Mouse (Mus musculus): Measurements from ENCODE around the gene Dbndd2. TPM values are rescaled to one million over a fixed set of nuclear protein-coding genes. Genes with fewer than 3 reads are reported as not detected.

Dbndd2 gene
- total RNA-seq, 2 experiments from 2014 or later, result 0.04 to 1.1 TPM

GRCm38 (mm10) chr2:164453047-164453757 lies 32.7 kb upstream of the Dbndd2 start:
- no peak for ATAC-seq (replicated peaks; ENCODE audit: poor library complexity)

DNA sequence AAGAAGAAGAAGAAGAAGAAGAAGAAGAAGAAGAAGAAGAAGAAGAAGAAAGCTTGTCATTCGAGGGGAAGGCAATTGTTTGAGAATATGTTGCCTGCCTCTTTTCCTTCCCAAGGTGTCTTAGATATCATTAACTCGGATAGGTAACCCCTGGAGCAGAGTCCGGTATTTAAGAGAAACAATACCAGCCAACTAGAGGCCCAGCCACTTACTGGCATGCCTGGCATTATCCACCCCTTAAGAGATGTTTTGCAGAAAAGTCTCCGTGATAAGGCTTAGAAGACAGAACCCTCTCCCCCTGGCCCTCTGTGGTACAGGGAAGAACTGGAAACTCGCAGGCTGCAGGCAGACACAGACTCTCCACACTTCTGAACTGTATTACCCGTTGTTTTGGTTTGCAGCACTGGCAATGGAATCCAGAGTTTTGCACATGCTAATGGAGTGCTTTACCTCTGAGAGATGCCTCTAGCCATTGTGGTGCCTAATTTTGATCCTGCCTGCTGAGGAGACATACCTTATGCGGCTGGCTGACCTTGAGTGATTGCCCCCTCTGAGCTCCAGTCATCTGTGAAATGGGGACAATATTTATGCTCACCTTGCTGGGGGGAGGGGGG lies 31.9 kb upstream of the Dbndd2 start:
- ATAC-seq (replicated peaks; ENCODE audit: poor library complexity), result no peak

DNA sequence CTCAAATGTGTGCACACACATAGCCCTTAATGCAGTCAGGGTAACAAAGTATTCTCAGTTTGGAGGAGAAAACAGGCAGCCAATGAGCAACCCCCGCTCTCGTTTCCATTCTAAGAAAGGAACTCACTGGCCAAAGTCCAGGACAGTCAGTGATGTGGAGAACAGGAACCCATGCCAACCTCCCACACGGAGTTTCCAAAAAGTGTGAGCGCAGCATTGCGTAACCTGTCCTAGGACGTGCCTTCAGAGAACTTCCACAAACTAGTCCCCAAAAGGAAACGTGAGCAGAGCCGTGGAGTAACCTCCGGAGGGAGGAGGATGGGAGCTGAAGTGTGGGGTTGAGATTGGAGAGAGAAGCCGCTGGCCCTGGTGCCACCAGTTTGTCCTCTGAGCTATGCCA lies 31.1 kb upstream of the Dbndd2 start:
- ATAC-seq (replicated peaks; ENCODE audit: poor library complexity), result peak; percentile 78

DNA sequence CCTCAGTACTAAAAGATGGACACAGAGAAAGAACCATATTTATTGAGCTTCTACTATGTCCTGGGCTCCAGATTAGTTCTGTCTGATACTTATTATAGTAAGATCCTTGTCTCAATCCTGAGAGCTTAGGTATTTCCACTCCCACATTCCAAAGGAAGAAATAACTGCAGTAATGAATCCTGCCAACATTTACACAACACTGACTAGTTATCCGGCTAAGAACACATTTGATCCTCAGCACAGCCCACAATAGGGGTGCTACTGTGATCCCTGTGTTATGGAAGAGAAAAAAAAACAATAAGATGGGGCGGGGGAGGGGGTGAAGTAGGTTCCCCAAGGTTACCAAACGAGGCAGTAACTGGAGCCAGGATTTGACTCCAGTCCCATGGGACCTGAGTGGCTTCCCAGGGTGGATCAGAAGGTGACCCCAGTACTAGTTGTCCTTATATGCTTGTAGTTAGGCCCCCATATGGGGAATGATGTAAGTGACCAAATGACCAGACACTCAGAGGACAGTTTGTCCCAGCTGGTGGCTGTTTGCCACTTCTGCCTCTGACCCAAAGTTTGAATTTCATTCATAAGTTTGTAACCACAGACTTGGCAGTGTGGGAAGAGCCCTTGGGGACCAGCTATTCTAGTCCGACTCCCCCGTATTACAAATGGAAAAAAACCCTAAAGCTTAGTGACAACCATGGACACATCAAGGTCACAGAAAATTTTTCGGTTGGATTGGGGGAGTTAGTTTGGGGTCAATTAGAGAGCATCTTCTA lies 30.3 kb upstream of the Dbndd2 start:
- ATAC-seq (replicated peaks; ENCODE audit: poor library complexity), result no peak

DNA sequence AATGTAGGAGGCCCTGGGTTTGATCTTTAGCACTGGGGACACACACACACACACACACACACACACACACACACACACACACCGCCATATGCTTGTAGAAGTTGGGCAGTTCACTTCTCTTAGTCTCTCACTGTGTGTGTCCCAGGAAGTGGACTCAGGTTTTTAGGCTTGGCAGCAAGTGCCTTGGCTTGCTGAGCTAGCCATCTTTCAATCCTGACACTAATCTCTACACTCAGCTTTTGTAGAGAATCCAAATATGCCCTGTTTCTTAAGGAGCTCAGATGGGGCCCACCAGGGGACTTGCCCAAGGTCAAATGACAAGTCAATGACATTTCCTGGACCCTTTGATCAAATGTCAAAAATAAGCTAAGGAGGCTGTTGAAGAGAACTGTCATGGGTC lies 29.5 kb upstream of the Dbndd2 start:
- ATAC-seq (replicated peaks; ENCODE audit: poor library complexity), result no peak

- no peak for ATAC-seq (replicated peaks; ENCODE audit: poor library complexity)
Measured at GRCm38 (mm10) chr2:164456864-164457300, 29.0 kb upstream of the Dbndd2 start, which contains the start of gene Sys1. Gene Sys1, plus strand, starts transcription at chr2:164456964.

DNA sequence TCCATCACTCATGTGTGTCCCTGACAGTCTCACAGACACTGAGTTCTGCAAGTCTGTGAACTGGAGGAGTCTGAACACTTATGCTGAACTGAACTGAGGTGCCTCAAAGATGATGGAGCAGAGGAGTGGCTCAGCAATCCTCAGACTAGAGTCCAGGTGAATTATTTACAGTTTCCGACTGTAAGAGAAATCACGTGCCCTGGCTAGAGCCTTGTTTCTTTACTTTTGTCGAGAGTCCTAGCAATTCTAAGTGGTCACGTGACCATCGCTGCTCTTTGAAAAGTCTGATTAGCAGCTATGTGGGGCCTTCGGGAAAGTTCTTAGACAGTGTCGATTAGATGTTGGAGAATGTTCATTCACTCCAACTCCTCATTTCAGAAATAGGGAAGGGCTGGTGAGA lies 28.0 kb upstream of the Dbndd2 start:
- ATAC-seq (replicated peaks; ENCODE audit: poor library complexity), result no peak

DNA sequence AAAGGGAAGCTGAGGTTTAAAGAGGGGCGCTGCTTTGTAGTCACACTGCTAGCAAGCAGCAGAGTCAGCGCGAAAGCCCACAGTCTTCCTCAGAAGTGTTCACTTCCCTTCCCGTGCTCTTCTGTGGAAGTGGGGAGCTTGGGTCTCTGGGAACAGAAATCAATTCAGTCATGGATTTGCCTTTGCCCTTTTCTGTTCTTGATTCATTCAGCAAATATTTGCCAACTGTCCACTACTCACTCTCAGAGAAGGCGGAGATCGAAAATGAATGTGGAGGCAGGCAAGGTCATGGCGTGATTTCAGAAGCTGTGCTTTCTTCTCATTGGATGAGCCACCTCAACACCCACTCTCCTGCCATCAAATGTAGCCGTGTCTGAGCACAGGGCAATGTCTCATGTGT lies 27.4 kb upstream of the Dbndd2 start:
- no peak for ATAC-seq (replicated peaks; ENCODE audit: poor library complexity)

- ATAC-seq (replicated peaks; ENCODE audit: poor library complexity), result peak; percentile 92
Measured at GRCm38 (mm10) chr2:164460745-164461551, 25.0 kb upstream of the Dbndd2 start, which contains the start of gene Gm20458. Gene Gm20458, plus strand, starts transcription at chr2:164460967.

- ATAC-seq (replicated peaks; ENCODE audit: poor library complexity), result no peak
Measured at GRCm38 (mm10) chr2:164465161-164465560, 20.7 kb upstream of the Dbndd2 start.

- ATAC-seq (replicated peaks; ENCODE audit: poor library complexity), result peak; percentile 62
Measured at GRCm38 (mm10) chr2:164466787-164467186, 19.1 kb upstream of the Dbndd2 start.

DNA sequence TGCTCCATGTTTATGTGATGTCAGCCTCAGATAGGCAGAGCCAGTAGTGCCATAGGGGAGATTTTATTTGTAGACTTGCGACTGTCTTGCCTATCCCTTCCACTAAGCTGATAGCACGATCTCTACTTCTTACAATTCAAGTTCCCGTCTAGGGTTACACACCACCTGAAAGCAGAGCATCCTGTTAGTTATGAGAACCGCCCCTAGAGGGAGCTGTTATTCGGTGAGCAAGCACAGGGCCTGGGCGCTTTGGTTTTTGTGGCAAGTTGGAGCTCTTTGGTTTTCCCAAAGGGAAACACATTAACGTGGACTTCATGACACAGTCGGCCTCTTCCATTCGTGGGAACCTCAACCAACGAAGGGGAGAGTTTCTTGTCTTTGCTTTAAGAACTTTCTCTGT lies 15.7 kb upstream of the Dbndd2 start:
- peak; percentile 80 for ATAC-seq (replicated peaks; ENCODE audit: poor library complexity)

DNA sequence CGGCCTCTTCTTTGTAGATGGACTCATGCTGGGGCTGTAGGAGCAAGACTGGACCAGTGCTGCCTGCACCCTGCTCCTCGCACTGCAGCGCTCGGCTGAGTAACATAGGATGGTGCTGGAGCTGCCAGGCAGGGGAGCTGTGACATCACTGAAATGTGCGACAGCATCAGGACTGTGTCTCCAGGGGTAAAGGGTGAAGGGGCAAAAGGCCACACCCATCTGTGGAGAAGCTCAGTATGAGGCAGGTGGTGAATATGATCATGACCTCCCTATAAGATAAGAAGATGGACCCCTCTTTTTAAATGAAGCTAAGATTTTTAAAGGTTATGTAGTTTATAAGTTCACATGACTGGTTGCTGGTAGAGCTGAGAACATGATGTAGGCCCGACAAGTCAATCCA lies 12.3 kb upstream of the Dbndd2 start, which contains the start of gene Trp53tg5:
TSS of gene Trp53tg5 (minus strand) at position 101 of the 400 bp plus-strand sequence.
- ATAC-seq (replicated peaks; ENCODE audit: poor library complexity), result no peak

GRCm38 (mm10) chr2:164486258-164487114 lies 580 bp downstream of the Dbndd2 start:
- ATAC-seq (replicated peaks; ENCODE audit: poor library complexity), result 0 out of 2 replicates have a peak, but pooled peaks have one; percentile 26

DNA sequence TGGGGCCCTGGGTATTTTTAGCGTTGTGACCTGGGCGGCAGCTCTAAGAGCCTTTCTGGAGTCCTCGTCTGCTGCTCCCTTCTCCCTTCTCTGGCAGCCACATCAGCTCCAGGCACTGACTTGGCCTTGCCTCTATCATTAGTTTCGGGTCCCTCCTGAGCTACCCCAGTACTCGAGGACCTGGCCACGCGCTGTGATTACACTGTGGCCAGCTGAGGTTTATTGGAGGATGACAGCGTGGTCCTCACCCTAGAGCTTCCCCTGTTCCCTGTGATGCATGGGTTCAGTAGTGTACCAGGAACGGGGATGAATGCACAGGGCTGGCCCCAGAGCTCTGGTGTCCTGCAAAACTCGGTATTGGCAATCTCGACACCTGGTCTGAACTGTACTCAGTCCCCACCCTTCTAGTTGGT lies 1.2 kb downstream of the Dbndd2 start:
- ATAC-seq (replicated peaks; ENCODE audit: poor library complexity), result no peak

GRCm38 (mm10) chr2:164487812-164488211 lies 1.9 kb downstream of the Dbndd2 start:
- no peak for ATAC-seq (replicated peaks; ENCODE audit: poor library complexity)

- ATAC-seq (replicated peaks; ENCODE audit: poor library complexity), result no peak
Measured at GRCm38 (mm10) chr2:164494126-164494525, 8.2 kb downstream of the Dbndd2 start.

DNA sequence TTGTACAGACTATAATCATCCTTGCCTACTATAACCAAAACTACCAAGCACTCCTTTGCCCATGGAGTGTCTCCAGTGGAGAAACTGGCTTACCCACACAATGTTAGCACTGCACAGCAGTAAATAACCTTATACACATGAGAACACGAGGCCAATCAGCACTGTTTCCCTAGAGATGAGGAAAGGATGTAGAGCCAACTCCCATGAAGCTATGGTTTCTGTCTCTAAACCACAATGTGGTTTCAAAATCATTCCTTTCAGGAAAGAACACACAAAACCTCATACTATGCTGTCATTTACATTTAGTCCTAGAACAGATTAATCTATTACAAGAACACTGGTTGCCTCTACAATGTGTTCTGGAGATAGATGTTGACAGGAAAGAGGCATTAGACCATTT lies 10.4 kb downstream of the Dbndd2 start:
- ATAC-seq (replicated peaks; ENCODE audit: poor library complexity), result 0 out of 2 replicates have a peak, but pooled peaks have one; percentile 11

- peak; percentile 98 for ATAC-seq (replicated peaks; ENCODE audit: poor library complexity)
Measured at GRCm38 (mm10) chr2:164496847-164497690, 11.2 kb downstream of the Dbndd2 start, which contains the start of gene Pigt. Gene Pigt, plus strand, starts transcription at chr2:164497520.
